Mouse (Mus musculus): Measurements from ENCODE around the gene Dirc2.

The Dirc2 gene

GRCm38 (mm10) chr16:35740357-35740756 lies 28.8 kb downstream of the Dirc2 start:
- no peak for DNase-seq (ENCODE audit: low spot score in 2 of 2)

- no peak for DNase-seq (ENCODE audit: low spot score in 2 of 2)
Measured at GRCm38 (mm10) chr16:35739548-35739947, 29.6 kb downstream of the Dirc2 start.

DNA sequence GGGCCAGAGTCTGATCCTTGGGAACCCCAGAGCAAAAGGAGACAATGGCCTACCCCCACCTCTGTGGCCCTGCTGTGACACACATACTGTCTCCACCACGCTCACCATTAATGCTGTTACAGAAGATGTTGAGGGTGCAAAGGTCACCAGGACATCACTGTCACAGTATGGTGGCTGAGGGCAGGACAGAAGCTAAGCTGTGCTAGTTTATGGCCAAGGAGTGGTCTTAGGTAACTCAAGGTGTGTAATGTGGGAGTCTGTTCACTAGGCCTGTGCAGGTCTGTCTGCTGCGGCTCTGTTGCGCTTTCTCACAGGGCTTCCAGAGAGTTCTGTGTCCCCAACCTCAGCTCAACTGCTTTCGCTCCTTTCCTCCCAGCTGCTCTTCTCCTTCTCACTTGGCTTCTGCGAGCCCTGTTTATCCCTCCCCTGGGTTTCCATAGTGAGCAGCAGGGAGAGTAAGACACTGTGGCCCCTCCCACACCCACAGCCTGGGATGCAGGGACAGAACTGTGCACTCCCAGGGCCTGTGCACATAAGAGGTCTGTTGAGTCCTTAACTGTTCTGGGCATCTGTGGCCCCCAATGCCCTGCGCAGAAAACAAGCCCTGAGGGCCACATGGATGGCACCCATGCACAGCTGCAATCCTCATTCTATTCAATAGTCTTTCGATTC lies 30.9 kb downstream of the Dirc2 start:
- no peak for DNase-seq (ENCODE audit: low spot score in 2 of 2)

DNA sequence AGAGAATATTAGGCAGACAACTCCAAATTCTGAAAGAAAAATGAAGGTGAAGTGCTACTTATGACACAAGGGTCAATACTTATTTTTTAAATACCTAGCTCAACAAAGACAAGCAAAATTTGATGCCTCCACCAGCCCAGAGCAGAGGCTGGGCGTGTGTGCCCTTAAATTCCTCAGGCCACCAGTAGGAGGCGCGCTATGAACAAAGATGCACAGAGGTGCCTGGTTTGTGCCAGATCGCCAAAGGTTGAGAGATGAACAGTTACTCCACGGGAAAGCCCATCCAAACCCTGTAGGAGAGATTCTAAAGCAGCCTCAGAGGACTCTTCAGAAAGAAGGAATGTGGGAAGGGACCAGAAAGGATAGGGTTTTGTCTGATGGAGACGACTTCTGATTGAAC lies 35.1 kb downstream of the Dirc2 start:
- peak in 1 of 2 experiments; percentile 34 for DNase-seq (ENCODE audit: low spot score in 2 of 2)

DNA sequence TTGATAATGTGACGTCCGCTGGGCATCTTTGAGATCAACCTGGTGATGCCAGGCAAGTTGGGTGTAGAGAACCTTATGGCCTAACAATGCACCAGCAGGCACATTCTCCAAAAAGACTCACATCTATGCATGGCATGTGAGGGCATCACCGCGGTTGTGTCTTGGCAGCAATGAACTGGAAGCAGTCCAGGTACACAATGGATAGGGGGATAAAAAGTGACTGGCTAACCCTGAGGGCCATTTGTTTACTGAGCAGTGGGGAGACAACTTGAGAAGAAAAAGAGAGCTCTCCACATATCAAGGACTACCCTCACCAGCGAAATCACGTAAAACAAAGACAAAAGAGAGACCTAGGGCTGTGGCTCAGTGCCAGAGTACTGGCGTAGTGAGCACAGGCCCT lies 37.1 kb downstream of the Dirc2 start:
- no peak for DNase-seq (ENCODE audit: low spot score in 2 of 2)

DNA sequence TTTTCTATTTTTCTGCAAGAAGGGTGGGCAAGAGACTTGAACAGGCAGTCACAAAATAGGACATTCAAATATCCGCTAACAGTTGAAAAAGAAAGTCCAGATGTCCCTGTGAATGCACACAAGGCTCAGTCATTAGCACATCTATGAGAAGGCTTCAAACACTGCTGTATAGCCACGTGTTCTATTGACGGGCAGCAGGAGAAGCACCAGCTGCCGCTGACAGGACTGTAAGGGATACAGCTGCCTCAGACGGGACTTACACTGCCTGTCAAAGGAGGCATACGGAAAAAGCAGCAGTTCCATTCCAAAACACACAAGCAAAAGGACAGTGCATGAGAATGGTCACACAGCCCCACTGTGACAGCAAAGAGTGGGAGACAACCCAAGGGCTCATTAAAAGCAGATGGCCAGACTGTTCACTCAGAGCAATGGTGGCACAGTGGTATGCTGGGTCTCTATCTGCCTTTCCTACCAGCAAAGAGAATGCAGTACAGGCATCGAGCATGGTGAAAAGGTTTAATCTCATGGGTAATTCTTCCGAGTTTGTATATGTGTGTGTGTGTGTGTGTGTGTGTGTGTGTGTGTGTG lies 39.9 kb downstream of the Dirc2 start:
- DNase-seq (ENCODE audit: low spot score in 2 of 2): no peak

- no peak for DNase-seq (ENCODE audit: low spot score in 2 of 2)
Measured at GRCm38 (mm10) chr16:35726601-35727000, 42.6 kb downstream of the Dirc2 start.

DNA sequence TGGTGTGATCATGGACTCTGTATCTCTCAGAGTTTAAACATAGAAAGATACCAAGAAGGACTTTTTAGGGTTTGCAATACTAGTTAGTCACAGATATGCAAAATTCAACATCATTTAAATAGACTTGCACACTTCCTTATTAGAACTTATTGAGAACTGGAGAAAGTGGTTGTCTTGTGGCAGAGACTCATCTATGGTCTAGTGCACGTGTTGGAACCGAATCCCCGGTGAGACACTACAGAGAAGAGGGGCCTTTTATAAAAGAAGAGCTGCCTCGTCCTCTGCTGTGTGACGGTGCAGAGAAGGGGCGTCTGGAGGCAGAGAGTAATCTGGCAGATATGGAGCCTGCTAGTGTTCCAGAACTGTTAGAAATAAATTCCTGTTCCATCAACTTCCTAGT lies 44.6 kb downstream of the Dirc2 start:
- DNase-seq (ENCODE audit: low spot score in 2 of 2): no peak

DNA sequence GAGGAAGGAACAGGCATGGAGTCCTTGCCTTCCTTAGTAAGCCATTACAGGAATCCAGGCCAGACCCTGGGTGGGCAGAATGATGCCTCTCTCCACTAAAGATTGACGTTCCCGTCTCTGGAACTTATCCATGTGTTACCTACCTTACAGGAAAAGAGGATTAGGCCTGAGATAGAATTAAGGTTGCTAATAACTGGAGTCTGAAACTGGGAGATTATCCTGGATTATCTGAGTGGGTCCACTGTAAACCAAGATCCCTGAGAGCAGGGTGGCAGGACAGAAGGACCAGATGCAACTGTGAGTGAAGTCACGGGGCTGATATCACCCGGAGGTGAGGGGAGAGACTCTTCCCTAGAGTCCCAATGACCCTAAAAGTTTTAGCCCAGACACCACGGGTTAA lies 51.4 kb downstream of the Dirc2 start:
- no peak for DNase-seq (ENCODE audit: low spot score in 2 of 2)

GRCm38 (mm10) chr16:35716257-35716656 lies 52.9 kb downstream of the Dirc2 start:
- DNase-seq (ENCODE audit: low spot score in 2 of 2): no peak

DNA sequence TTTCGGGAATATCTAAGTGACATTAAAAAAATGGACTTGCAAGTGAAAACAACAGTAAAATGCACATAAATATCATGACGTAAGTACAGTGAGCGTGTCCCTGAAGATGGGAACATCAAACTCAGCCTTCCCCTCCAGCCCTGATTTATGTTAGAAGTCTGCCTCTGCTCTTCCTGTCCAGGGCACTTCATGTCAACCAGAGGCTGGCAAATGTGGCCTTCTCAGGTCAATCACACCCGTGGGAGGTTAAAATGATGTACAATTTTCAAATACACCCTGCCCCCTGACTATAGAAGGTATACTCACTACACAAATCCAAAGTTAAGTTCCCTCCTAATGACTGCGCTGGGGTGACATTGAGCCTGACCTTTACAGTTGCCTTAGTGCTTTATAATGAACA lies 53.4 kb downstream of the Dirc2 start:
- DNase-seq (ENCODE audit: low spot score in 2 of 2): no peak

- DNase-seq (ENCODE audit: low spot score in 2 of 2): no peak
Measured at GRCm38 (mm10) chr16:35715350-35715749, 53.8 kb downstream of the Dirc2 start.

DNA sequence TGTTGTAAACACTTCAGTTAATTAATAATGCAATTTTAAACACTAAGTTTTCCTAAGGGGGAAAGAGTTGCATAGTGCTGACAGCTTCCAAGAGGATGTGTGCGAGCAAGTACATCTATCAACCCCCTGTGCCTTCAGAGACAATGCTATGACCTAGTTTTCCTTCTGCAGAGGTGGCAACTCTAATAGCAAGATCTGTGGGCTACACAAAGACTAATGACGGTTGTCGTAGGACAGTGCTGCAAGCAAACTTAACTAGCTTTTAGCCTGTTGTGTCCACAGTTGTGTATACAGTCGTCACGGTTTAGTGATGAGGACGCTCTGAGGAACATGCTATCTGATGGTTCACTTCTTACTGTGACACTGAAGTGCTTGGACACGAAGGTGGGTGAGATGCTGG lies 54.5 kb downstream of the Dirc2 start:
- no peak for DNase-seq (ENCODE audit: low spot score in 2 of 2)

- no peak for DNase-seq (ENCODE audit: low spot score in 2 of 2)
Measured at GRCm38 (mm10) chr16:35713606-35714005, 55.5 kb downstream of the Dirc2 start.

- DNase-seq (ENCODE audit: low spot score in 2 of 2): no peak
Measured at GRCm38 (mm10) chr16:35711004-35711403, 58.2 kb downstream of the Dirc2 start.

DNA sequence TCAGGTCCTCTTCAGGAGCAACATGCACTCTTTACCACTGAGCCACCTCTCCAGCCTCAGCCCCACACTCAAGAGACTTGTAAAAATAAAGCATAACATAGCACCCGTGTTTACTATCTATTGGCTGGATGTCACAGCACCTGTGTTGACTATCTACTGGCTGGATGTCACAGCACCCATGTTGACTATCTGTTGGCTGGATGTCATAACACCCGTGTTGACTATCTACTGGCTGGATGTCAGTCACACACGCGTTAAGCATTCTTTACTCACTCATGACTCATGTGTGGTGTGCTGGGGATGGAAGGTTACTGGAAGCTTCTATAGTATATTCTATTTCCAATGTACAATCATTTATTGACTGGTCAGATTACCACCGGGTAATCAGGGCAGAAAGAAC lies 62.2 kb downstream of the Dirc2 start:
- DNase-seq (ENCODE audit: low spot score in 2 of 2): no peak

DNA sequence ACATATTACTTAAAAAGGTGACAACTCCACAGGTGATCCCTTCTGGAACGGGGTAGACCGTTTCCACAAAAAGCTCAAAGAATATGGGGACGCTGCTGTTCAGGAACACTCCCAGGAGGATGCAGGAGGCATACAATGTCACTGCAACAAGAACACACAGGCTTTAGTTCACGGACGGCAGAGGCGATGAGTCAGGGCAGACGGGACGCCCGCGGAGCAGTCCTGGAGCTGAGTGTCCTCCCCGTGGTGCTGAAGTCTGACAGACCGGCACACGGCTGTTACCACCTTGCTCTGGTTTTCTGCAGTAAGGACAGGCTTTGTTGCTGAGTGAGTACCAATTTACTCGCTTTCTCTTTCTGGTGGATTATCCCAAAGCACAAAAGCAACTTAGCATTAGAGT lies 64.4 kb downstream of the Dirc2 start:
- DNase-seq (ENCODE audit: low spot score in 2 of 2): no peak

GRCm38 (mm10) chr16:35703763-35704679 lies 65.1 kb downstream of the Dirc2 start:
- DNase-seq (ENCODE audit: low spot score in 2 of 2): no peak

- DNase-seq (ENCODE audit: low spot score in 2 of 2): peak; percentile 27 to 58
Measured at GRCm38 (mm10) chr16:35701823-35702222, 67.3 kb downstream of the Dirc2 start.

GRCm38 (mm10) chr16:35696103-35696502 lies 73.1 kb downstream of the Dirc2 start:
- DNase-seq (ENCODE audit: low spot score in 2 of 2): no peak

DNA sequence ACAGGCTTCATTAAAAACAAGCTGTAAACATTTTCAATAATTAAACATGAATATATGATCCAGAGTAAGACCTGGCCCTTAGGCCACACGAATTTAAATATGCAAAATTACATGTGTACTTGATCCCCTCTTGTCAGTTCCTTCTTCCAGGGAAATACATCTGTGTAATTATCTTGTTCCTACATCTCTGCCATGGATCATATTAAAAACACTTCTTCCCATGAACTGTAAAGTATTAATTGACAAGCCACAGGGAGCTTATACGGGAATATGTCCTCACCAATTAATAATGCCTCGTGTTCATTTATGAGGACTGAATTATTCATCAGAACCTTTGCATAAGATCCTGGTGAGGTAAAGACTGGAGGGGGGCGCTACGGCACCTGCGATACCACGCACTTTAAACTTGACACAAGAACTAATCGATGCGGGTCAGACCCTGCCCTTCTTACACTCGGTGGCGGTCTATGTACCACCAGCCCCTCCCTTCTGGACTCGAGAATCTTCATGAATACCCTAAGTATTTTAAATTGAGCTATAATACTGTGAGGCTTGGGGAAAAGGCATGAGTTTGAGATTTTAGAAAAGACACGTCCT lies 74.8 kb downstream of the Dirc2 start:
- DNase-seq (ENCODE audit: low spot score in 2 of 2): no peak

GRCm38 (mm10) chr16:35691606-35692005 lies 77.5 kb downstream of the Dirc2 start:
- DNase-seq (ENCODE audit: low spot score in 2 of 2): no peak
